Mouse (Mus musculus): ENCODE measurements at regions not wholly inside any gene's neighbourhood (a gene's known extent, or its start where the extent isn't known, plus 50 kb on each side); places are given as distances from the start of the nearest gene placed in this dataset.

DNA sequence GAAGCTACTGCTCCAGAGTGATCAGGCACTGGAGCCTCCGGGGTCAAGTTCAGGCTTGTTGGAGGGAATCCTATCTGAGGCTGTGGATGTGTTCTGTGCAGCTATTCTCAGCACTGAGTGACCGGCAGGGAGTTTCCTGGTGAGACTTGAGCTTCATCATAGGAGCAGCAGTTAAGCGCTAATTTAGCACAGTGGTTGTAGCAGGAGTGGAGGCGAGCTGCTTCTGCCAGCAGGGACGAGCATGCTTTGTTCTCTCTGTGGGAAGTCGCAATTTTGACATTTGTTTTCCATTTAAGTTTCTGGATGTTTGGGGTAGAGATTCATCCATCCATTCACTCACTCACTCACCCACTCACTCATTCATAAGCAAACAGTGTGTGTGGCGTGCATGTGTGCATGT lies 144.4 kb upstream of the Rbfox1 start:
- Histone ChIP-seq H3K79me2 (ENCODE audit: control insufficient read depth, insufficient read depth) (no peaks in the 10 kb centered on the region), H3K36me3 (ENCODE audit: control insufficient read depth, insufficient read depth) (no peaks in the 10 kb centered on the region), H3K27me3 (ENCODE audit: control insufficient read depth, insufficient read depth, insufficient read length) (no peaks in the 10 kb centered on the region), H3K79me3 (ENCODE audit: low read depth) (no peaks in the 10 kb centered on the region), H3K4me3 (ENCODE audit: insufficient read depth, poor library complexity, severe bottlenecking) (no peak overlapping the region), H3ac (ENCODE audit: control insufficient read depth, insufficient read length, low read depth) (no peak overlapping the region)
- TF ChIP-seq FOSL1 (IDR thresholded peaks at IDR 0.05; ENCODE audit: insufficient read depth, low read length, poor library complexity, severe bottlenecking) (no peak), MYOD1 (IDR thresholded peaks at IDR 0.05; ENCODE audit: control insufficient read depth, insufficient read length, low read depth) (no peak), CEBPB (IDR thresholded peaks at IDR 0.05; ENCODE audit: low read depth) (no peak), CTCF (IDR thresholded peaks at IDR 0.05; ENCODE audit: control insufficient read depth, insufficient read depth, insufficient read length) (no peak), USF1 (IDR thresholded peaks at IDR 0.05; ENCODE audit: low read depth) (no peak), MYOG (IDR thresholded peaks at IDR 0.05; ENCODE audit: control insufficient read depth, extremely low read depth, insufficient read length) (no peak), MAX (IDR thresholded peaks at IDR 0.05) (no peak)

DNA sequence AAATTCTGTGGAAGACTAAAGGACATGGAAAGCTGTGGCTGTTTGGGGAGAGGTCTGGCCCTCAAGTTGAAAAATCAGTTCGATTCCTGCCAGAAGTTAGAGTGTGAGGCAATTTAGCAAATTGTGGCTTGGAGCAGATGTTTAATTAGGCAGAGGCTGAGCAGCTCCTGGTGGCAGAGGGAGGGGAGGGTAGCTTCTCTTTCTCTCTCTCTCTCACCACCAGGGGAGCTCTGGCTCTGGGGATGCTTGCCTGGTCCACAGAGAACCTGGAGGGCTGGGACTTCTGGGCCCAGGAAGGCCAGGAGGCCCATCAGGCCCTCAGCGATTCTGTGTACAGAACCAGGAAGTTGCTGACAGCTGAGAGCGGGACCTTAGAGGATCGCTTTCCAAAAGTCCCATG lies 151.5 kb upstream of the Rbfox1 start:
- Histone ChIP-seq H3K27me3 (ENCODE audit: control insufficient read depth, insufficient read depth, insufficient read length) (no peaks in the 10 kb centered on the region), H3K79me2 (ENCODE audit: control insufficient read depth, insufficient read depth) (no peaks in the 10 kb centered on the region), H3ac (ENCODE audit: control insufficient read depth, insufficient read length, low read depth) (no peak overlapping the region), H3K4me3 (ENCODE audit: insufficient read depth, poor library complexity, severe bottlenecking) (no peak overlapping the region), H3K36me3 (ENCODE audit: control insufficient read depth, insufficient read depth) (no peaks in the 10 kb centered on the region), H3K79me3 (ENCODE audit: low read depth) (no peaks in the 10 kb centered on the region)
- TF ChIP-seq MYOG (IDR thresholded peaks at IDR 0.05; ENCODE audit: control insufficient read depth, extremely low read depth, insufficient read length) (no peak), USF1 (IDR thresholded peaks at IDR 0.05; ENCODE audit: low read depth) (no peak), CEBPB (IDR thresholded peaks at IDR 0.05; ENCODE audit: low read depth) (no peak), MYOD1 (IDR thresholded peaks at IDR 0.05; ENCODE audit: control insufficient read depth, insufficient read length, low read depth) (no peak), CTCF (IDR thresholded peaks at IDR 0.05; ENCODE audit: control insufficient read depth, insufficient read depth, insufficient read length) (no peak), MAX (IDR thresholded peaks at IDR 0.05) (no peak), FOSL1 (IDR thresholded peaks at IDR 0.05; ENCODE audit: insufficient read depth, low read length, poor library complexity, severe bottlenecking) (no peak)

DNA sequence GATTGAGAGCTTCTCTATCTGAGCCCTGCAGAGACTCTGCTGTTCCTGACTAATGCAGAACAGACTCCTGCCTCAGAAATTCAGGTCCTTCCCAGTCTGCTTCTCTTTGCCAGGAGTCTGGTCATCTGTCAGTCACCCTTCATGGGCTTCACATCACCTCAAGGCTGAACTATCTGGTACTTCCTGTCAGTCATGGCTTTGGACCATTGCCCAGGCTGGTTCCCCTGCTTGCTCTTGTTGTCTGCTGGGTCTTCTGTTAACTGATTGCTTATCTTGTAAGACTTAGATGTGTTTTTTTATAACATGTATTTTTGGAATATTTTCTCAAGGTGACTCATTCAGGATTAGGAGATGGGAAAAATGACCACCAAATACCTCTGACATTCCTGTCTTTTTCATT lies 162.6 kb upstream of the Rbfox1 start:
- Histone ChIP-seq H3K4me3 (ENCODE audit: insufficient read depth, poor library complexity, severe bottlenecking) (no peak overlapping the region), H3K27me3 (ENCODE audit: control insufficient read depth, insufficient read depth, insufficient read length) (no peaks in the 10 kb centered on the region), H3K36me3 (ENCODE audit: control insufficient read depth, insufficient read depth) (no peaks in the 10 kb centered on the region)

GRCm38 (mm10) chr16:5713476-5713875 lies 171.7 kb upstream of the Rbfox1 start:
- TF ChIP-seq FOSL1 (IDR thresholded peaks at IDR 0.05; ENCODE audit: insufficient read depth, low read length, poor library complexity, severe bottlenecking) (no peak), CTCF (IDR thresholded peaks at IDR 0.05; ENCODE audit: control insufficient read depth, insufficient read depth, insufficient read length) (no peak), CEBPB (IDR thresholded peaks at IDR 0.05; ENCODE audit: low read depth) (no peak), MYOD1 (IDR thresholded peaks at IDR 0.05; ENCODE audit: control insufficient read depth, insufficient read length, low read depth) (no peak), USF1 (IDR thresholded peaks at IDR 0.05; ENCODE audit: low read depth) (no peak), MYOG (IDR thresholded peaks at IDR 0.05; ENCODE audit: control insufficient read depth, extremely low read depth, insufficient read length) (no peak), MAX (IDR thresholded peaks at IDR 0.05) (no peak)
- H3K4me3 ChIP-seq (ENCODE audit: insufficient read depth, poor library complexity, severe bottlenecking), result no peak overlapping the region
- no peak overlapping the region for H3ac ChIP-seq (ENCODE audit: control insufficient read depth, insufficient read length, low read depth)
- H3K36me3 ChIP-seq (ENCODE audit: control insufficient read depth, insufficient read depth), result no peaks in the 10 kb centered on the region
- no peaks in the 10 kb centered on the region for H3K27me3 ChIP-seq (ENCODE audit: control insufficient read depth, insufficient read depth, insufficient read length)
- no peaks in the 10 kb centered on the region for H3K79me3 ChIP-seq (ENCODE audit: low read depth)
- no peaks in the 10 kb centered on the region for H3K79me2 ChIP-seq (ENCODE audit: control insufficient read depth, insufficient read depth)

More for the DNA sequence above, 162.6 kb upstream of the Rbfox1 start:
- Histone ChIP-seq H3K79me2 (ENCODE audit: control insufficient read depth, insufficient read depth) (no peaks in the 10 kb centered on the region), H3K79me3 (ENCODE audit: low read depth) (no peaks in the 10 kb centered on the region), H3ac (ENCODE audit: control insufficient read depth, insufficient read length, low read depth) (no peak overlapping the region)
- TF ChIP-seq CEBPB (IDR thresholded peaks at IDR 0.05; ENCODE audit: low read depth) (no peak), MAX (IDR thresholded peaks at IDR 0.05) (no peak), MYOD1 (IDR thresholded peaks at IDR 0.05; ENCODE audit: control insufficient read depth, insufficient read length, low read depth) (no peak), CTCF (IDR thresholded peaks at IDR 0.05; ENCODE audit: control insufficient read depth, insufficient read depth, insufficient read length) (no peak), FOSL1 (IDR thresholded peaks at IDR 0.05; ENCODE audit: insufficient read depth, low read length, poor library complexity, severe bottlenecking) (no peak), MYOG (IDR thresholded peaks at IDR 0.05; ENCODE audit: control insufficient read depth, extremely low read depth, insufficient read length) (no peak), USF1 (IDR thresholded peaks at IDR 0.05; ENCODE audit: low read depth) (no peak)

DNA sequence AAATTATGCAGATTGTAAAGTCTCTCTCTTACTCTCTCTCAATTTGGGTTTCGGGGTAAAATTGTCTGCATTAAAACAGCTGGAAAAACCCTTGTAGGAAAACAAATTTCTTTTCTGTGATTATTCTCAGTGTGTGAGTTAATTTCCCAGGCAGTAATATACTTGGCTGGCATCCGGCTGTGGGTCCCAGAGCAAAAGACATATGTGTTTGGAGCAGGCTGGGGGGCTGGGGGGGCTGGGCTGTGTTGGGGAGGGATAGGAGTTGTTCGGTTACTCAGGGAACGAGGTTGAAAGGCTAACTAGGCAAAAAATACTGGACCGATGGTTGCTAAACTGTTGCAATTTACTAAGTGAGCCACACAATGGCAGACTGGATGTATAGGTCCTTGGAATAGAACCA lies 175.3 kb upstream of the Rbfox1 start:
- H3K4me3 ChIP-seq (ENCODE audit: insufficient read depth, poor library complexity, severe bottlenecking), result no peak overlapping the region
- H3K36me3 ChIP-seq (ENCODE audit: control insufficient read depth, insufficient read depth), result no peaks in the 10 kb centered on the region
- no peak overlapping the region for H3ac ChIP-seq (ENCODE audit: control insufficient read depth, insufficient read length, low read depth)
- H3K79me3 ChIP-seq (ENCODE audit: low read depth), result no peaks in the 10 kb centered on the region
- no peak for TF ChIP-seq USF1 (IDR thresholded peaks at IDR 0.05; ENCODE audit: low read depth)
- H3K79me2 ChIP-seq (ENCODE audit: control insufficient read depth, insufficient read depth), result no peaks in the 10 kb centered on the region
- H3K27me3 ChIP-seq (ENCODE audit: control insufficient read depth, insufficient read depth, insufficient read length), result no peaks in the 10 kb centered on the region

GRCm38 (mm10) chr16:5700731-5701255 lies 184.4 kb upstream of the Rbfox1 start:
- Histone ChIP-seq H3K79me2 (ENCODE audit: control insufficient read depth, insufficient read depth) (no peaks in the 10 kb centered on the region), H3K79me3 (ENCODE audit: low read depth) (no peaks in the 10 kb centered on the region), H3ac (ENCODE audit: control insufficient read depth, insufficient read length, low read depth) (no peak overlapping the region), H3K36me3 (ENCODE audit: control insufficient read depth, insufficient read depth) (no peaks in the 10 kb centered on the region), H3K4me3 (ENCODE audit: insufficient read depth, poor library complexity, severe bottlenecking) (no peak overlapping the region), H3K27me3 (ENCODE audit: control insufficient read depth, insufficient read depth, insufficient read length) (no peaks in the 10 kb centered on the region)
- TF ChIP-seq MYOD1 (IDR thresholded peaks at IDR 0.05; ENCODE audit: control insufficient read depth, insufficient read length, low read depth) (no peak), FOSL1 (IDR thresholded peaks at IDR 0.05; ENCODE audit: insufficient read depth, low read length, poor library complexity, severe bottlenecking) (no peak), MYOG (IDR thresholded peaks at IDR 0.05; ENCODE audit: control insufficient read depth, extremely low read depth, insufficient read length) (no peak), CEBPB (IDR thresholded peaks at IDR 0.05; ENCODE audit: low read depth) (no peak), CTCF (IDR thresholded peaks at IDR 0.05; ENCODE audit: control insufficient read depth, insufficient read depth, insufficient read length) (no peak), USF1 (IDR thresholded peaks at IDR 0.05; ENCODE audit: low read depth) (no peak), MAX (IDR thresholded peaks at IDR 0.05) (no peak)
